Mouse (Mus musculus) layer of hippocampus, adult 2 months (tissue): ENCODE results near the gene Zfp791. TPM values are rescaled to one million over a fixed set of nuclear protein-coding genes. Genes with fewer than 3 reads are reported as not detected.
A peak's percentile ranks its signal among the peaks of the same experiment; 100 is the strongest.
"Not testable (repeated sequence)": the region's sequence is repeated elsewhere in the genome, so short reads cannot be mapped to it uniquely, and the experiment has no call there.

Experiments used
- DNase-seq, 2 experiments: peaks; one replicate each; pipeline ENCODE4 v3.0.0; 2022; ENCODE audit warnings: low spot score in 2 of 2
- H3K27ac ChIP-seq: fragments of 200-600 bp; 2 replicates; pipeline ENCODE4 v1.8.1; 2022
- H3K4me3 ChIP-seq: fragments of 200-600 bp; 2 replicates; pipeline ENCODE4 v1.8.1; 2022; ENCODE audit warnings: mild to moderate bottlenecking
- CTCF ChIP-seq: fragments of 200-600 bp; conservative IDR thresholded peaks from 2 replicates; pipeline ENCODE4 v1.8.1; 2022; ENCODE audit warnings: antibody characterized with exemption, mild to moderate bottlenecking, moderate library complexity
- long read RNA-seq, 2 experiments: library from polyadenylated mRNA; stranded (forward); transcript quantifications; one replicate each; pipeline ENCODE4 v2.0.0; 2021; ENCODE audit warnings: borderline mapping rate in 2 of 2
- total RNA-seq, 2 experiments: library from RNA; stranded (reverse); gene quantifications; 2 replicates each; pipeline ENCODE4 v1.2.3; 2021

Zfp791 gene
- 1 to 10 TPM; 7.8 to 8.6 TPM for total RNA-seq
- long read RNA-seq, experiment 1, partial matches to known transcripts: 0 of 1 reads
- long read RNA-seq, experiment 1, other reads (novel, unspliced or antisense): 1 of 1 reads
- long read RNA-seq, experiment 2, partial matches to known transcripts: 0 of 4 reads
- long read RNA-seq, experiment 2, other reads (novel, unspliced or antisense): 2 of 4 reads

GRCm38 (mm10) chr8:85122995-85123394, at the start of gene Zfp791:
TSS of gene Zfp791 (minus strand) at chr8:85123095.
- no peak for DNase-seq
- Histone ChIP-seq H3K4me3 (no peak within 1 kb of the TSS), H3K27ac (no peak within 1 kb of the TSS)
- no peak for TF ChIP-seq CTCF

- peak; percentile 76 for TF ChIP-seq CTCF
- Histone ChIP-seq H3K4me3 (no peak overlapping the region), H3K27ac (no peak overlapping the region)
- DNase-seq: peak; percentile 46 to 61
Measured at GRCm38 (mm10) chr8:85171291-85171690, 48.4 kb upstream of the Zfp791 start.

DNA sequence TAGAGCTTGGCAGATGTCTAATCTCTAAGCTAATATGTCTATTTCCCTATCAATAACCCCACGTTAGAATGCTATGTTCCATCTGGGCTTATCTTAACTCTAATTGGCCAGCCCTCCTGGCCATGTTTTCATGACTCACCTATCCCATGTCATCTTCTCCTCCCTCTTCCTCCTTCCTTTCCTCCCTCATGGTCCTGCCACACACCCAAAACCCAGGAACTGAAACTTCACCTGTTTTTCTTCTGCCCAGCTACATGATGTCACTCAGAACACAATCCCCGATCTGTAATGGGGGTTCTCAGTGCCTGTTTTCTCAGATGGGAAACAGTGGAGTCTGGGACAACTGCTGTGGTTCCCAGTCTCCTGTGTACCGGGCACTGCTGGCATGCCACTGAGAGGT, 28.7 kb upstream of the Zfp791 start, which contains the start of gene Cks1brt:
TSS of gene Cks1brt (plus strand) at position 301 of the 400 bp plus-strand sequence.
- no peak within 1 kb of the TSS for H3K27ac ChIP-seq
- no peak for TF ChIP-seq CTCF
- no peak for DNase-seq
- no peak within 1 kb of the TSS for H3K4me3 ChIP-seq

DNA sequence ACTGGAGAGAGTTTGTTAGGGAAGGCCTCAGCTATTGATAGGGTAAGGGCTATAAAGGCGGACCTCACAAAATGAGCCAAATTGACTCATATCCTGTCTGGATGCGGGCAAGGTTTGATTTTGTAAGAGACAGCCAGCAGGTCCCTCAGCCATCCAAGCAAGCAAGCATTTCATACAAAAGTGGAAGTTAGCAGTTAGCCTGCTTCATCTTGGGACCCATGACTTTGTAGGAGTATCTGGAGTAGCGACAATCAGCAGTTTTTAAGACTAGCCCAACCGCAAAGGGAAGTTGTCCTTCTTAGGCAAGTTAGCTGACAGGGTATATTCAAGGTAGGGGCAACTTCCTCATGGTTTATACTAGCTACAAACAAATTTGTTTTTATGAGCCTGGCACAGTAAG, 19.6 kb upstream of the Zfp791 start:
- no peak for TF ChIP-seq CTCF
- Histone ChIP-seq H3K27ac (no peak overlapping the region), H3K4me3 (no peak overlapping the region)
- DNase-seq: no peak

DNA sequence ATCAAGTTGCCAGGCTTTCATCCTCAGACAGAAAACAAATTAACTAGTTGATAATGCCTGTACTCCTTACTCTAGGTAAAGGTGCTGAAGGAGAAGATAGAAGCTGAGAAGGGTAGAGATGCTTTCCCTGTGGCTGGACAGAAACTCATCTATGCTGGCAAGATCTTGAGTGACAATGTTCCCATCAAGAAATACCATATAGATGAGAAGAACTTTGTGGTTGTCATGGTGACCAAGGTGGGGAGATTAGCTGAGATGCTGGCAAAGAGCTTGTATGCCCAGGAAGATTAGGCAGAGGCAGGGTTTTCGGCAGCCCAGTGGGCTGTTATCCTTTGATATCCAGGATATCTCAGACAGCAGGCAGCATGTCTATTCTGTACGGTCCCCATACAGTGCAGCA, 12.8 kb upstream of the Zfp791 start:
- not testable (repeated sequence) for DNase-seq, H3K27ac ChIP-seq

DNA sequence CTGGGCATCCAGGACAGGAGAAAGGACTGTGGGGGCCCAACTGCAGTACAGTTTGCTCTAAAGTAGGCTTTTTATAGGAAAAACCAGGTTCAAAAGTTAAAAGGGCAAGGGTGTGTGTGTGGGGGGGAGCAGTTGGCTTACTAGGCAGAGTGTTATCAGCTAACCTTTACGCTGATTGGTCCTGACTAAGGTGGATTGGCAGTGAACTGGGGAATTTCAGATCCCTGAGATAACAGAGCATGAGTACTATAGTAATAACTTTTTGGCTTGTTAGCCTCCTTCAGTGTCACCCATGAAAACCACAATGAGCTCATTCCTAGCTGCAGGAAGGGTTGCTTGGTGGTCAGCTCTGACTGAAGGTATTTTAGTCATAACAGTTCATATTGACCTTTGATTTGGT, 9.4 kb upstream of the Zfp791 start:
- no peak for DNase-seq
- Histone ChIP-seq H3K27ac (no peak overlapping the region), H3K4me3 (no peak overlapping the region)
- no peak for TF ChIP-seq CTCF

More for the DNA sequence above, 12.8 kb upstream of the Zfp791 start:
- not testable (repeated sequence) for H3K4me3 ChIP-seq

GRCm38 (mm10) chr8:85123691-85124090, 796 bp upstream of the Zfp791 start:
- Histone ChIP-seq H3K4me3 (no peak overlapping the region), H3K27ac (no peak overlapping the region)
- no peak for TF ChIP-seq CTCF
- no peak for DNase-seq

GRCm38 (mm10) chr8:85120251-85120650, 2.6 kb downstream of the Zfp791 start:
- H3K27ac ChIP-seq, DNase-seq, H3K4me3 ChIP-seq: not testable (repeated sequence)

DNA sequence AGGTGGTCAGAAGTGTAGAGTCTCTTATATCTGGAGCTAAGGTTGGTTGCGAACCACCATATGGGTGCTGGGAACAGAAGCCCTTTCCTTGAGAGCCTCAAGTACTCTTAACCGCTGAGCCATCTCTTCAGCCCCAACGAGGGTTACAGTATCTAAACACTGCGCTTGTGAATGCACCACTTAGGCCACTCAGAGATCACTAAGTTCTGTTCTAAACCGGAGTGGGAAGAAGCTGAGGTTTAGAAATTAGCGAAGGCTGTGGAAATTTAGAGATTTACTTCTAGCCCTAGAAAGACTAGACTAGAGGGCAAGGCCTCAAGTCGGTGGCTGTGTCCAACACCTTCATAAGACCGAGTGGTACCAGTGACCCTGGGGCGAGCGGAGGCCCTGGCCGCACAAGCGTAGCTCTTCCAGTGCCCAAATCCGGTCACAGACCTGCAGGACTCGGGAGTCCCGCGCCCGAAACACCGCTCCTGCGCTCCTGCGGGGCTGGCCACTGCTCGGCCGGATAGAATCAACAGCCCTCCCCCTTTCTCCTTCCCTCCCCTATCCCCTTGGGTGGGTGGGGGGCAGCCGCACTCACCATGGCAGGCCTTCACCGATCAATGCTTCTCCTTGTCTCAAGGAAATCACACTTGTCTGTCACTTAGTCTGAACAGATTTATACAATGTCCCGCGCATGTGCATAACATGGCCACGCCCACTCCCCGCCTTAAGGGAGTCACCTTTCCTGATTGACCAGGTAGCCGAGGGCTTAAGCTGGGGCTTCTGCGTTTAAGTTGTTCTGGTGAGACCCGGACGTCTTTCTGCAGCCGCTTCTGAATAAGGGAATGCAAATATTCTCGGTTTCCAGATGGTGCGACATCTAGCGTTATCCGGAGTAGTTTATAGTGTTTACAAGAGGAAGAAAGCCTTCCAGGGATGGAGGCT, 3.6 kb downstream of the Zfp791 start:
- DNase-seq: peak; percentile 66 to 76
- peak; percentile 68 for TF ChIP-seq CTCF
- peak overlapping the region; percentile 73 for H3K27ac ChIP-seq
- peak overlapping the region; percentile 84 for H3K4me3 ChIP-seq

DNA sequence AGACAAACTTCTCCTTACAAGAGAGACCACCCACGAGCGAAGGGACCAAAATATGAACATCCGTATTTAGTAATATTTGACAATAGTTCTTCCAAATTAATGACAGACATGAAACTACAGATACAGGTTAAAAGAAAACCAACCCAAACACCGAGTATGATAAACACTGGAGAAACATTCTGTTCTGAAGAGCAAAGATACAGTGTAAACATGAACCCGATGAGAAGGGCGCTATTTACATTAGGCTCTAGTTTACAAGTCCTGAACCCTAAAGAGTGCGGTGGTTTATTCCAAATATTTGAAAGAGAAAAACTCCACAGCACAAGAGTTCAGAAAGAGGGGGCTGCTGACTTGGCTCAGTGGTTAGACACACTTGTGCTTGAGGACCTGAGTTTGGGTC, 5.9 kb downstream of the Zfp791 start:
- DNase-seq: no peak
- no peak overlapping the region for H3K27ac ChIP-seq
- TF ChIP-seq CTCF: no peak
- no peak overlapping the region for H3K4me3 ChIP-seq

GRCm38 (mm10) chr8:85115501-85115900, 7.4 kb downstream of the Zfp791 start:
- Histone ChIP-seq H3K4me3 (no peak overlapping the region), H3K27ac (no peak overlapping the region)
- no peak for TF ChIP-seq CTCF
- no peak for DNase-seq

DNA sequence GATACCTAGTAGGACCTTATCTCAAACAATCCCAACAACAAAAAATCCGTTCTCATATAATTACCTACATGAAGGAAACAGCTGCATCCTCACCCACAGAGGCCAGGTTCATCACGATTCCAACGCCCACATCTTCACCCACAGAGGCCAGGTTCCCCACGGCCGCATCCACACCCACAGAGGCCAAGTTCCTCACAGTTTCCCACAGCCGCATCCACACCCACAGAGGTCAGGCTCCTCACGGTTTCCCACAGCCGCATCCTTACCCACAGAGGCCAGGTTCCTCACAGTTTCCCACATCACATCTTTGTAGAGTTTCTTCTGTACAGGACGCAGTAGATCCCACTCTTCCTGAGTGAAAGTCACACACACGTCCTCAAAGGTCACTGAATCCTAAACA, 9.7 kb downstream of the Zfp791 start:
- DNase-seq: no peak
- no peak overlapping the region for H3K27ac ChIP-seq
- TF ChIP-seq CTCF: no peak
- H3K4me3 ChIP-seq: no peak overlapping the region

DNA sequence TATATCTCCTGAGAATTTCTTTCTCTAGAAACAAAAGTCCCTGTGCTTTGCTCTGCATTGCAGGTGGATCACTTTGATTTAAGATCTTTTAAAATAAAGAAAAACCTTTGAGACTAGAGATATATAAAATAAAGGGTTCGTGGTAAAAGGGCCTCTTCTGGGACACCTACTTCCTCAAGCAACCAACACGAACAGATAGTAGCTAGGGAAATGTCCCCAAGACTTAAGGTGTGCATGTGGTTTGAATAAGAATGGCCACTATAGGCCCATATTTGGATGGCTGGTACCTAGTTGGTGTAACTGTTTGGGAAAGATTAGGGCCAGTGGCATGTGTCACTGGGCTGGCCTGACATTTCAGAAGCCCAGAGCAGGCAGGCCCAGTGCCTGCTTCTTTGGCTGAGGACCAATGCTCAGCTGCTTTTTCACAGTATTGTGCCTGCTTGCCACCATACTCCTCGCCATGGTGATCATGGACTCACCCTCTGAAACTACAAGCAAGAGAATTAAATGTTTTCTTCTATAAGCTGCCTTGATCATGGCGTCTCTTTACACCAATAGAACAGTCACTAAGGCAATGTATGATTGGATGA, 22.7 kb downstream of the Zfp791 start:
- Histone ChIP-seq H3K4me3 (no peak overlapping the region), H3K27ac (no peak overlapping the region)
- no peak for TF ChIP-seq CTCF
- no peak for DNase-seq
